Mouse (Mus musculus) hematopoietic stem cell, adult 5-6 weeks (primary cell): ENCODE data around the gene 2210408I21Rik. TPM values are rescaled to one million over a fixed set of nuclear protein-coding genes. Genes with fewer than 3 reads are reported as not detected.
"Not testable (repeated sequence)": the region's sequence is repeated elsewhere in the genome, so short reads cannot be mapped to it uniquely, and the experiment has no call there.

Experiments used
- ATAC-seq, 2 experiments: fragments of 125-278 bp in 1 of 2; replicated peaks in 1 of 2; 2 replicates each; pipeline ENCODE4 v1.8.0; 2016 to 2017; ENCODE audit warnings: inconsistent platforms in 2 of 2, mild to moderate bottlenecking in 2 of 2, moderate number of reproducible peaks in 2 of 2, low read depth in 1 of 2, moderate TSS enrichment in 1 of 2; ENCODE audit not compliant: low FRiP score in 2 of 2, poor library complexity in 2 of 2, severe bottlenecking in 2 of 2, insufficient read depth in 1 of 2, low TSS enrichment in 1 of 2
- total RNA-seq: library from RNA; stranded (forward); fragments of 172-1452, 232-1000 nt; gene quantifications from 2 replicates; pipeline ENCODE4 v1.2.3, GENCODE M21; 2017

Gene 2210408I21Rik
- total RNA-seq, result 1.4 and 13.3 TPM in 2 replicates

GRCm38 (mm10) chr13:77134931-77135620 lies at the start of gene 2210408I21Rik, which contains the start of gene Slf1:
TSS of gene 2210408I21Rik (plus strand) at chr13:77135540.
TSS of gene Slf1 (minus strand) at chr13:77135473.
- peak; percentile 98 for ATAC-seq

GRCm38 (mm10) chr13:77092876-77093275 lies 42.5 kb upstream of the 2210408I21Rik start:
- ATAC-seq, result not testable (repeated sequence)

DNA sequence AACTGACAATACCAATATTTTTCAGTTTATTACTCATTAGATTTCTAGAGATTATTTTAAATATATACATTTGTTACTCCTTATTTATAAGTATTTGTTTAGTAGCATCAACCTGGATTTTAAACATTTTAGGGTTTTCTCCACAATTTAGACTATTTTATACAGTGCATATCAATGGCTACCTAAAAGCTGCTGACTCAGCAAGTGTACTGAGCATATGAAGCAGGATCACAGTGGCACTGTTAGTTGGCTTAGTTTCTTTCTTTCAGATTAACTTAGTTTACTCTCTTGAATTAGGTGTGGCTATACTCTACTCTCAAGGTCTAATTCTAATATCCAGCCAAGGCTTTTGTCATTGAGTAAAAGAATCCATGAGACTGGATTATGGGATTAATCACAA lies 27.6 kb upstream of the 2210408I21Rik start:
- ATAC-seq, result no peak

- ATAC-seq, result no peak
These were observed 16.6 kb upstream of the 2210408I21Rik start for GRCm38 (mm10) chr13:77118695-77119094.

GRCm38 (mm10) chr13:77125159-77125558 lies 10.2 kb upstream of the 2210408I21Rik start:
- no peak for ATAC-seq

- ATAC-seq, result no peak
These were observed 7.1 kb upstream of the 2210408I21Rik start for GRCm38 (mm10) chr13:77128240-77128639.

DNA sequence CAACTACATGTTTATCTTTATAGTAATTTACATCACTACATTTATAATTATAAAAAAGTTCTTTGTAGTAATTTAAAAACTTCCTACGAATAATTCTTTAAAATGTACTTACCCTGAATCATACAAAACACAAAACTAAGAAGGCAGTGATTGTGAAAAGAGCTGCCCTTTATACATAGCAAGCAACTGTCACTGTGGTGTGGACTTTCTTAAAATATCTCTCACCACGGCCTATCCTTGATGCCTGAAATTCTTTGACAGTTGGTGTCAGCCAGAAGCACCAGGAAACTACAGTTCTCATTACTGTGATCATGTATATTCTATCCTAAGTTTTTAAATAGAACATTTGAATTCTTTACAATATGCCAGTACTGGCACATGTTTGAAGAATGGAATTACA lies 4.2 kb upstream of the 2210408I21Rik start:
- no peak for ATAC-seq

- peak; percentile 62 to 68 for ATAC-seq
These were observed 261 bp downstream of the 2210408I21Rik start for GRCm38 (mm10) chr13:77135621-77135981.

GRCm38 (mm10) chr13:77140890-77141289 lies 5.5 kb downstream of the 2210408I21Rik start:
- ATAC-seq, result no peak

DNA sequence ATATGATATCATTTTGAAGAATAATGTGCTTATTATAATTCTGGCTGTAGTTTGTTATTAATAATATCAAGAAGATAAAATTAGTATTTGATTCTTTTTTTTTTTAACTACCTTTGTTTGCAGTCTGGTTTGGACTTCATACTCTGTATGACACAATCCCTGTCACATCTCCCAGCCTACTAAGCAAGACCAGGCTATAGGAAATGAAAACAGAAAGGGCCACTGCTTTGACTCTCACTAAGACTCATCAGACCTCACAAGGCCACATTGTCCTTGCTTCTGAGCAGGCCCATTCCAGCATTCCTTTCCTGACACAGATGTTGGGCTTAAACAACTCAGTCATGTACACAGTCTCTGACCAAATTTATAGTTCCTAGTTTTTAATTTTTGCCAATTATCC lies 42.6 kb downstream of the 2210408I21Rik start:
- no peak for ATAC-seq

- no peak for ATAC-seq
These were observed 55.3 kb downstream of the 2210408I21Rik start for GRCm38 (mm10) chr13:77190606-77191005.

DNA sequence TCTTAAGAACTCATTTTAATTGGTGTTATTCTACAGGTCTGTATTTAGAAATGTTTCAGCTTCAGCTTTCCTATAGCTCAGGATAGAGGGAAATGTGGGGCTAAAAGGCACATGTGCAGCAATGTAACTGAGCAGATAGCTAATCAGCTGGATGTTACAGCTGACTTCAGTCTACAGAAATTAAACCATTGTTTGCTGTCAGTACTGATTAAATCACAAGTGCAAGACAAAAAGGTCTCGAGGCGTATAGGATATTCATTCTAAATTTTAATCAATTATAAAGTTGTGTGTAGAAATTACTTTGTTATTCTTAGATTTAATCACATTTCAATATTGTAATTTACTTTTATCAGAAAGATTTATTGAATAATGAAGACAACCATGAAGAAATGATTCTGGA lies 56.9 kb downstream of the 2210408I21Rik start:
- ATAC-seq, result no peak

DNA sequence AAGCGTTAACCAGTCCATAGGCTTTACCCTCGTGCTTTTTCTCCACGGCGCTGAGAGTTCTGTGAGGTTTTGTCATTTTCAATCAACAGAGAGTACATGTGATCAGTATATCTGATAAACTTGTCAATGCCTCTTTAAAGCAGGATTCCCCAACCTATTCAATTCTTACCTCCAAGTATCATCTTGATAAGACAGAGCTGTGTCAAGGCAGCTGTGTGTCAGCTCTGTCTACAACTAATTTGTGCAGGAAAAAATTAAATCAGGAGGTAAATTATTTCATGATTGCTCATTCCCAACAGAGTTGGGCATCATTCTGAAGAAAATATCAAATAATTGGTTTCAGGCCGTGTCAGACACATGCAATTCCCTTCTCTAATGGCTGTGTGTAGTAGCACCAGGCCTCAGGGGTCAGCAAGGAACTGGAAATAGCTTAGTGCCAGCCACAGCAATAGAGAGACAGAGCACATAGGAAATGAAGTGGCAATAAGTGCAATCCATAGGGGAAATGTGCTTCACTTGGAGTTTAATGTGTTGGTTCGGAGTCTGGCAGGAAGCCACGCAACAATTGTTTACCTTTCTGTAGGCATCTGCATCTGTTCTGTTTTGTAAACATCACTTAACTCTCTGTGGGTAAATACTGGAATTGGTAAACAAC lies 73.6 kb downstream of the 2210408I21Rik start:
- ATAC-seq, result no peak

GRCm38 (mm10) chr13:77213196-77213595 lies 77.9 kb downstream of the 2210408I21Rik start:
- no peak for ATAC-seq

- ATAC-seq, result no peak
These were observed 80.1 kb downstream of the 2210408I21Rik start for GRCm38 (mm10) chr13:77215460-77215859.

DNA sequence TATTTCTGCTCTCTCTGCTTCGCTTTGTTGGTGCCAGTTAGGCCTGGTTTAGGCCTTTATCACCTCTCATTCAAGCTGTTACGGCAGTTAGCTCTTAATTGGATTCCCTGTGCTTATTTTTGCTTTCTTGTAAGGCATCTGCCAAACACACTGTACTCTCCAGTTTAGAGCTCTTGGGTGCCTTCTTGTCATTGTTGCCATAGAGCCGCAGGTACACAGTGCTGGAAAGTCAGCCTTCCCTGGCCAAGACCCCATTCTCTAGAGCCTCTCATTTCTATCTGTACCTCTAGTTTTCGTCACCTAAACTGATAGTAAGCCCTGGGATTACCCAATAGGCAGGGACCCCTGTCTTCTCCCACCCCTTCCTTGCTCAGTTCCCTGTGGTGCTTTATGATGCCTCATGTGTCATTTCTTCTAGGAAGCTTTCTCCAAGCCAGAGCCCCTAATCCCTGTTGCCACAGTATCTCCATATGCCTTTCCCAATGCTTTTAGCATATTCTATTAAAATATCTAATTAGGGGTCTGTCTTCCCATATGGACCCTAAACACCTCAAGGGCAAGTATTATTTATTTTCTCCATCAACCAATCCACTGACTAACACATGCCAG lies 82.4 kb downstream of the 2210408I21Rik start:
- no peak for ATAC-seq

DNA sequence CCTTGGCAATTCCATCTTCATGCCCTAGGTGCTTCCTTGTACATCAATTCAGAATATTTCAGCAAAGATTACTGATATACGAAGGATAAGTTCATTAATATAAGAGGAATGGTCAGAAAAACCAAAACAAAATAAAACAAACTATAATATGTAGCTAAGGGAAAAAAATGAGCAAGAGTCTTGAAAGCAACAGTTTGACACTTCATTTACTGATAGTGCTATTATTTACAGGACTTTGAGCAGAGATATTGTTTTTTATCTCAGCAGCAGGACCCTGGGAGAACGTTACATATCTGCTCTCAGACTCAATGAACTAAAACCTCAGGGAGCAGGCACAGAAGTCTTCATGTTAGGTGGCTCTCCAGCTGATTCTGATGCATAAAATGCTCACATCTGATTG lies 85.7 kb downstream of the 2210408I21Rik start:
- ATAC-seq, result no peak

- ATAC-seq, result no peak
These were observed 121.2 kb downstream of the 2210408I21Rik start for GRCm38 (mm10) chr13:77256541-77256940.
